ENCODE assay signal across 9 mouse cellular contexts in genomic region chr16:33832728-33833428, GRCm38 (mm10). TPM values are rescaled to one million over a fixed set of nuclear protein-coding genes. Genes with fewer than 3 reads are reported as not detected.
DNase-seq lines count a peak whose midpoint lies in the region; ATAC-seq and TF ChIP-seq lines count a peak whose summit lies in the region.
"Had no signal": no experiment of that assay in that cellular context is flagged by ENCODE, and none has a peak within 500 bp of the region (broad histone marks: within the 10 kb centered on the region; RNA-seq: fewer than 3 reads in every experiment).

No protein-coding gene starts in this region.

- H3K27me3 ChIP-seq in embryonic facial prominence, embryonic 10.5 days (replicated peaks; ENCODE audit: low read depth, poor library complexity, severe bottlenecking) = peaks cover 30% of the 10 kb centered on the region
- H3K27me3 ChIP-seq in liver, embryonic 14.5 days (ENCODE audit: control insufficient read depth, insufficient read depth, low read length) = peaks cover 49% of the 10 kb centered on the region
- H3K27me3 ChIP-seq in neural tube, embryonic 15.5 days (replicated peaks) = peaks cover 56% of the 10 kb centered on the region

- H3K27ac ChIP-seq in embryonic facial prominence, embryonic 10.5 days (replicated peaks) = peak overlapping the region; percentile 93
- no peak overlapping the region; the same call in 1 of the 2 replicates for H3K27ac ChIP-seq in liver, embryonic 14.5 days
- H3K27ac ChIP-seq in neural tube, embryonic 15.5 days (replicated peaks) = peak overlapping the region; percentile 60

- 1% methylated on average over 21 of the region's 21 CpGs for WGBS in embryonic facial prominence, embryonic 10.5 days
- WGBS in liver, embryonic 14.5 days (ENCODE audit: insufficient replicate concordance) = 3% methylated on average over 21 of the region's 21 CpGs
- 2% methylated on average over 21 of the region's 21 CpGs for WGBS in neural tube, embryonic 15.5 days

- peaks cover 82% of the 10 kb centered on the region for H3K4me1 ChIP-seq in embryonic facial prominence, embryonic 10.5 days
- peaks cover 0 to 23% of the 10 kb centered on the region in 2 experiments; a peak in 2 of 4 replicates for H3K4me1 ChIP-seq in liver, embryonic 14.5 days (replicated peaks; ENCODE audit: control insufficient read depth in 2 of 2, insufficient read depth in 2 of 2, low read length in 1 of 2)
- peaks cover 40% of the 10 kb centered on the region for H3K4me1 ChIP-seq in neural tube, embryonic 15.5 days

- TF ChIP-seq CTCF in liver, embryonic 14.5 days (IDR thresholded peaks at IDR 0.05; ENCODE audit: low read depth) = no peak

- H3K36me3 ChIP-seq in embryonic facial prominence, embryonic 10.5 days (replicated peaks) = no peaks in the 10 kb centered on the region
- no peaks in the 10 kb centered on the region for H3K36me3 ChIP-seq in liver, embryonic 14.5 days (replicated peaks; ENCODE audit: control insufficient read depth, insufficient read depth, low read depth)
- no peaks in the 10 kb centered on the region for H3K36me3 ChIP-seq in neural tube, embryonic 15.5 days

- peak; percentile 33 to 34 for DNase-seq in right cerebral cortex, postnatal 10 days (ENCODE audit: low spot score in 2 of 2)
- DNase-seq in right cerebral cortex, adult 18-20 months = no peak
- peak; percentile 87 for DNase-seq in embryonic facial prominence, embryonic 10.5 days (ENCODE audit: low spot score)
- no peak for DNase-seq in liver, embryonic 14.5 days (ENCODE audit: low read depth in 3 of 3, low spot score in 3 of 3)
- no peak for DNase-seq in gastrocnemius, adult 8-10 months (ENCODE audit: low spot score in 2 of 2)
- no peak for DNase-seq in gastrocnemius, postnatal 10 days

- peak overlapping the region; percentile 58 for H3K4me3 ChIP-seq in embryonic facial prominence, embryonic 10.5 days
- H3K4me3 ChIP-seq in liver, embryonic 14.5 days (ENCODE audit: insufficient read depth in 1 of 2, low read depth in 2 of 2, low read length in 2 of 2) = peak overlapping the region in 1 of 2 experiments; percentile 17; a peak in 2 of 4 replicates
- peak overlapping the region; percentile 17 for H3K4me3 ChIP-seq in neural tube, embryonic 15.5 days (replicated peaks)
- H3K4me3 ChIP-seq: erythroblast, embryonic 14.5 days had no signal

- H3K9ac ChIP-seq in liver, embryonic 14.5 days (replicated peaks) = no peak overlapping the region
- 0 out of 2 replicates have a peak overlapping the region, but pooled peaks have one; percentile 20 for H3K9ac ChIP-seq in neural tube, embryonic 15.5 days (replicated peaks)

- peak; percentile 43 to 46; a peak in 2 of 4 replicates for ATAC-seq in hematopoietic stem cell, adult 5-6 weeks (replicated peaks in 1 of 2; ENCODE audit: insufficient read depth in 1 of 2, low FRiP score in 2 of 2, low TSS enrichment in 1 of 2, low read depth in 1 of 2, poor library complexity in 2 of 2, severe bottlenecking in 2 of 2)
- no peak for ATAC-seq in liver, embryonic 14.5 days (ENCODE audit: insufficient read depth)
- no peak for ATAC-seq in neural tube, embryonic 15.5 days (ENCODE audit: low FRiP score)

- H3K9me3 ChIP-seq in embryonic facial prominence, embryonic 10.5 days = no peaks in the 10 kb centered on the region
- H3K9me3 ChIP-seq in liver, embryonic 14.5 days (ENCODE audit: control insufficient read depth, low read length) = no peaks in the 10 kb centered on the region
- H3K9me3 ChIP-seq in neural tube, embryonic 15.5 days (replicated peaks) = no peaks in the 10 kb centered on the region

- no peak for TF ChIP-seq EP300 in liver, embryonic 14.5 days (IDR thresholded peaks at IDR 0.05; ENCODE audit: low read depth)

- peak overlapping the region; percentile 59 for H3K4me2 ChIP-seq in liver, embryonic 14.5 days (ENCODE audit: low read depth)
- peak overlapping the region; percentile 53 for H3K4me2 ChIP-seq in neural tube, embryonic 15.5 days

RNA-seq across cellular contexts. Expression of gene Itgb5, which starts 3.4 kb away (rescaled TPM):
- 62.1 and 64.1 TPM in 2 replicates for polyA plus RNA-seq in embryonic facial prominence, embryonic 10.5 days (2016; fragmentation: Nextera tagmentation; extraction: Ambion mirVana)
- 19.9 and 28.9 TPM in 2 replicates for total RNA-seq in hematopoietic stem cell, adult 5-6 weeks (2017)
- polyA plus RNA-seq in liver, embryonic 14.5 days (2012; rRNA removed) = 13.7 and 14.1 TPM in 2 replicates
- 10.8 and 13.9 TPM in 2 replicates for polyA plus RNA-seq in liver, embryonic 14.5 days (2014; fragmentation: Nextera tagmentation; extraction: Ambion mirVana)
- polyA plus RNA-seq in neural tube, embryonic 15.5 days (2015; fragmentation: Nextera tagmentation; extraction: Ambion mirVana) = 19.2 and 20.1 TPM in 2 replicates
- 100 to 1,000 TPM in 2 of 4 experiments, 10 to 100 TPM in 2; 98.7 to 124 (median 105) TPM for total RNA-seq in gastrocnemius, adult 8-10 months (2022)
- total RNA-seq in gastrocnemius, postnatal 10 days (2021) = 10 to 100 TPM; 34.1 to 40.8 TPM

RNA-seq across cellular contexts. Expression of gene Muc13, which starts 39.0 kb away (rescaled TPM):
- 0.10 and 0.14 TPM in 2 replicates for polyA plus RNA-seq in embryonic facial prominence, embryonic 10.5 days (2016; fragmentation: Nextera tagmentation; extraction: Ambion mirVana)
- total RNA-seq in hematopoietic stem cell, adult 5-6 weeks (2017) = 164 and 205 TPM in 2 replicates
- polyA plus RNA-seq in liver, embryonic 14.5 days (2012; rRNA removed) = 1.7 and 1.9 TPM in 2 replicates
- 1.4 and 1.5 TPM in 2 replicates for polyA plus RNA-seq in liver, embryonic 14.5 days (2014; fragmentation: Nextera tagmentation; extraction: Ambion mirVana)
- 7.2 TPM in 1 of 2 replicates, not detected in the other for polyA plus RNA-seq in neural tube, embryonic 15.5 days (2015; fragmentation: Nextera tagmentation; extraction: Ambion mirVana)
- total RNA-seq in gastrocnemius, adult 8-10 months (2022) = not detected
- under 1 TPM in 1 of 2 experiments, not detected in 1; 0.09 TPM for total RNA-seq in gastrocnemius, postnatal 10 days (2021)
- polyA plus RNA-seq: erythroblast, embryonic 14.5 days had no signal

Comparison
In these comparisons a context has a peak if more than half of its experiments do, and no peak if none do; other contexts are left out.
1. DNase-seq: peak in right cerebral cortex, postnatal 10 days (2 of 2) and embryonic facial prominence, embryonic 10.5 days (single experiment); none in right cerebral cortex, adult 18-20 months (single experiment), liver, embryonic 14.5 days (0 of 3), gastrocnemius, adult 8-10 months (0 of 2) and gastrocnemius, postnatal 10 days (single experiment).
2. ATAC-seq: peak in hematopoietic stem cell, adult 5-6 weeks (2 of 2); none in liver, embryonic 14.5 days (single experiment) and neural tube, embryonic 15.5 days (single experiment).
3. RNA of gene Muc13, which starts 39.0 kb away (total RNA-seq): 164 to 205 TPM in hematopoietic stem cell, adult 5-6 weeks; 0.09 TPM in gastrocnemius, postnatal 10 days and not detected in gastrocnemius, adult 8-10 months; every median in the first group is over 100 times any median in the second.